Mouse (Mus musculus): Measurements from ENCODE around the gene Jaml. TPM values are rescaled to one million over a fixed set of nuclear protein-coding genes. Genes with fewer than 3 reads are reported as not detected.

Gene Jaml
- polyA plus RNA-seq, 1 experiment from 2014 or later: 0.15 TPM

GRCm38 (mm10) chr9:45140945-45141344 lies 62.0 kb downstream of the Jaml start:
- ATAC-seq: no peak
- DNase-seq (ENCODE audit: low spot score): peak; percentile 52
- H3K27me3 ChIP-seq (replicated peaks; ENCODE audit: control insufficient read depth, insufficient read depth, low read length): peaks cover 62% of the 10 kb centered on the region
- H3K9me3 ChIP-seq (replicated peaks; ENCODE audit: control insufficient read depth, low read length): no peaks in the 10 kb centered on the region
- no peaks in the 10 kb centered on the region for H3K36me3 ChIP-seq (ENCODE audit: control insufficient read depth, insufficient read depth, low read length)
- H3K4me2 ChIP-seq (ENCODE audit: low read length): no peak overlapping the region
- H3K27ac ChIP-seq (ENCODE audit: low read depth, low read length): no peak overlapping the region
- H3K9ac ChIP-seq (ENCODE audit: low read length): no peak overlapping the region
- WGBS: 9% methylated on average over 7 of the region's 7 CpGs
- H3K4me3 ChIP-seq (ENCODE audit: low read depth, low read length): no peak overlapping the region
- peaks cover 3% of the 10 kb centered on the region; the same call in 1 of the 2 replicates for H3K4me1 ChIP-seq (ENCODE audit: control insufficient read depth, insufficient read depth, low read length)

GRCm38 (mm10) chr9:45142686-45143085 lies 63.7 kb downstream of the Jaml start:
- H3K4me1 ChIP-seq (ENCODE audit: control insufficient read depth, insufficient read depth, low read length): peaks cover 5% of the 10 kb centered on the region; the same call in 1 of the 2 replicates
- DNase-seq (ENCODE audit: low spot score): no peak
- H3K36me3 ChIP-seq (ENCODE audit: control insufficient read depth, insufficient read depth, low read length): no peaks in the 10 kb centered on the region
- no peak overlapping the region for H3K4me2 ChIP-seq (ENCODE audit: low read length)
- no peak overlapping the region for H3K9ac ChIP-seq (ENCODE audit: low read length)
- H3K4me3 ChIP-seq (ENCODE audit: low read depth, low read length): no peak overlapping the region
- ATAC-seq: no peak
- no peaks in the 10 kb centered on the region for H3K9me3 ChIP-seq (replicated peaks; ENCODE audit: control insufficient read depth, low read length)
- no peak overlapping the region for H3K27ac ChIP-seq (ENCODE audit: low read depth, low read length)
- WGBS: 52% methylated on average over 3 of the region's 3 CpGs
- H3K27me3 ChIP-seq (replicated peaks; ENCODE audit: control insufficient read depth, insufficient read depth, low read length): peaks cover 55% of the 10 kb centered on the region

GRCm38 (mm10) chr9:45145533-45146266 lies 66.7 kb downstream of the Jaml start:
- DNase-seq (ENCODE audit: low spot score) (peak; percentile 3), ATAC-seq (0 out of 2 replicates have a peak, but pooled peaks have one; percentile 20)
- 2% methylated on average over 27 of the region's 27 CpGs for WGBS
- Histone ChIP-seq H3K27me3 (replicated peaks; ENCODE audit: control insufficient read depth, insufficient read depth, low read length) (peaks cover 36% of the 10 kb centered on the region), H3K9me3 (replicated peaks; ENCODE audit: control insufficient read depth, low read length) (no peaks in the 10 kb centered on the region), H3K4me2 (ENCODE audit: low read length) (peak overlapping the region; percentile 57), H3K4me1 (ENCODE audit: control insufficient read depth, insufficient read depth, low read length) (peaks cover 5% of the 10 kb centered on the region; the same call in 1 of the 2 replicates), H3K4me3 (ENCODE audit: low read depth, low read length) (peak overlapping the region; percentile 22), H3K36me3 (ENCODE audit: control insufficient read depth, insufficient read depth, low read length) (no peaks in the 10 kb centered on the region), H3K27ac (ENCODE audit: low read depth, low read length) (no peak overlapping the region), H3K9ac (ENCODE audit: low read length) (peak overlapping the region; percentile 35)

GRCm38 (mm10) chr9:45146267-45146597 lies 67.2 kb downstream of the Jaml start:
- ATAC-seq: no peak; the same call in 1 of the 2 replicates
- peak overlapping the region; percentile 22 for H3K4me3 ChIP-seq (ENCODE audit: low read depth, low read length)
- H3K4me2 ChIP-seq (ENCODE audit: low read length): peak overlapping the region; percentile 57
- DNase-seq (ENCODE audit: low spot score): peak; percentile 76
- no peaks in the 10 kb centered on the region for H3K36me3 ChIP-seq (ENCODE audit: control insufficient read depth, insufficient read depth, low read length)
- H3K27ac ChIP-seq (ENCODE audit: low read depth, low read length): no peak overlapping the region
- peak overlapping the region; percentile 35 for H3K9ac ChIP-seq (ENCODE audit: low read length)
- no peaks in the 10 kb centered on the region for H3K9me3 ChIP-seq (replicated peaks; ENCODE audit: control insufficient read depth, low read length)
- under 1% methylated on average over 5 of the region's 5 CpGs for WGBS
- peaks cover 35% of the 10 kb centered on the region for H3K27me3 ChIP-seq (replicated peaks; ENCODE audit: control insufficient read depth, insufficient read depth, low read length)
- H3K4me1 ChIP-seq (ENCODE audit: control insufficient read depth, insufficient read depth, low read length): peaks cover 5% of the 10 kb centered on the region; the same call in 1 of the 2 replicates

GRCm38 (mm10) chr9:45150933-45151332 lies 72.0 kb downstream of the Jaml start:
- Histone ChIP-seq H3K4me1 (ENCODE audit: control insufficient read depth, insufficient read depth, low read length) (peaks cover 2% of the 10 kb centered on the region; the same call in 1 of the 2 replicates), H3K9ac (ENCODE audit: low read length) (no peak overlapping the region), H3K36me3 (ENCODE audit: control insufficient read depth, insufficient read depth, low read length) (no peaks in the 10 kb centered on the region), H3K27ac (ENCODE audit: low read depth, low read length) (no peak overlapping the region), H3K4me3 (ENCODE audit: low read depth, low read length) (no peak overlapping the region), H3K9me3 (replicated peaks; ENCODE audit: control insufficient read depth, low read length) (no peaks in the 10 kb centered on the region), H3K4me2 (ENCODE audit: low read length) (no peak overlapping the region), H3K27me3 (replicated peaks; ENCODE audit: control insufficient read depth, insufficient read depth, low read length) (peaks cover 13% of the 10 kb centered on the region)
- 30% methylated on average over 1 of the region's 1 CpGs for whole genome bisulfite sequencing
- ATAC-seq: no peak
- no peak for DNase-seq (ENCODE audit: low spot score)

GRCm38 (mm10) chr9:45153361-45153760 lies 74.4 kb downstream of the Jaml start:
- H3K4me3 ChIP-seq (ENCODE audit: low read depth, low read length): no peak overlapping the region
- 0 out of 2 replicates have a peak, but pooled peaks cover 4% of the 10 kb centered on the region for H3K27me3 ChIP-seq (replicated peaks; ENCODE audit: control insufficient read depth, insufficient read depth, low read length)
- H3K9me3 ChIP-seq (replicated peaks; ENCODE audit: control insufficient read depth, low read length): no peaks in the 10 kb centered on the region
- no peak overlapping the region for H3K9ac ChIP-seq (ENCODE audit: low read length)
- no peak overlapping the region for H3K4me2 ChIP-seq (ENCODE audit: low read length)
- no peak for DNase-seq (ENCODE audit: low spot score)
- no peaks in the 10 kb centered on the region for H3K36me3 ChIP-seq (ENCODE audit: control insufficient read depth, insufficient read depth, low read length)
- no peak for ATAC-seq
- H3K4me1 ChIP-seq (ENCODE audit: control insufficient read depth, insufficient read depth, low read length): no peaks in the 10 kb centered on the region
- no peak overlapping the region for H3K27ac ChIP-seq (ENCODE audit: low read depth, low read length)
- WGBS: 74% methylated on average over 7 of the region's 7 CpGs

Other genes starting within 250 kb of the Jaml start
- 9.6 and 16.0 TPM in 2 replicates for gene Kmt2a, start 197.9 kb upstream of the Jaml start, polyA plus RNA-seq (2014; fragmentation: Nextera tagmentation; extraction: Ambion mirVana)
- 680 and 882 TPM in 2 replicates for gene Atp5l, start 158.4 kb upstream of the Jaml start, polyA plus RNA-seq (2014; fragmentation: Nextera tagmentation; extraction: Ambion mirVana)
- gene Ube4a, start 113.6 kb upstream of the Jaml start, polyA plus RNA-seq (2014; fragmentation: Nextera tagmentation; extraction: Ambion mirVana): 46.0 and 53.0 TPM in 2 replicates
- not detected in 2 replicates for gene Cd3g, start 98.8 kb upstream of the Jaml start, polyA plus RNA-seq (2014; fragmentation: Nextera tagmentation; extraction: Ambion mirVana)
- gene Cd3d, start 97.4 kb upstream of the Jaml start, polyA plus RNA-seq (2014; fragmentation: Nextera tagmentation; extraction: Ambion mirVana): not detected in 2 replicates
- gene Cd3e, start 69.6 kb upstream of the Jaml start, polyA plus RNA-seq (2014; fragmentation: Nextera tagmentation; extraction: Ambion mirVana): not detected in 2 replicates
- gene Mpzl2, start 39.4 kb upstream of the Jaml start, polyA plus RNA-seq (2014; fragmentation: Nextera tagmentation; extraction: Ambion mirVana): 0.18 and 0.38 TPM in 2 replicates
- gene Mpzl3, start 24.0 kb upstream of the Jaml start, polyA plus RNA-seq (2014; fragmentation: Nextera tagmentation; extraction: Ambion mirVana): 1.3 and 1.5 TPM in 2 replicates
- 3.0 and 4.1 TPM in 2 replicates for gene Scn2b, start 38.6 kb downstream of the Jaml start, polyA plus RNA-seq (2014; fragmentation: Nextera tagmentation; extraction: Ambion mirVana)
- gene Scn4b, start 59.2 kb downstream of the Jaml start, polyA plus RNA-seq (2014; fragmentation: Nextera tagmentation; extraction: Ambion mirVana): 0.11 and 0.12 TPM in 2 replicates
- not detected in 2 replicates for gene BC049352, start 102.8 kb downstream of the Jaml start, polyA plus RNA-seq (2014; fragmentation: Nextera tagmentation; extraction: Ambion mirVana)
- not detected in 2 replicates for gene Tmprss4, start 124.9 kb downstream of the Jaml start, polyA plus RNA-seq (2014; fragmentation: Nextera tagmentation; extraction: Ambion mirVana)
- gene Il10ra, start 190.0 kb downstream of the Jaml start, polyA plus RNA-seq (2014; fragmentation: Nextera tagmentation; extraction: Ambion mirVana): 0.43 and 0.57 TPM in 2 replicates
- 0.05 TPM in 1 of 2 replicates, not detected in the other for gene Tmprss13, start 239.9 kb downstream of the Jaml start, polyA plus RNA-seq (2014; fragmentation: Nextera tagmentation; extraction: Ambion mirVana)

Data from forebrain, embryonic 14.5 days (tissue).